Mouse (Mus musculus) urinary bladder, adult 2 months (tissue): ENCODE measurements around the gene Cnmd. TPM values are rescaled to one million over a fixed set of nuclear protein-coding genes. Genes with fewer than 3 reads are reported as not detected.

Experiments
- DNase-seq: peaks from one replicate; pipeline ENCODE4 v3.0.0; 2022; ENCODE audit warnings: low spot score
- polyA plus RNA-seq: library from polyadenylated mRNA; depleted of rRNA; stranded (reverse); fragments of >200 nt; gene quantifications from 2 replicates; pipeline ENCODE4 v1.2.3, GENCODE M21; 2012

Gene Cnmd
- polyA plus RNA-seq, 1 experiment = 1.7 TPM

DNA sequence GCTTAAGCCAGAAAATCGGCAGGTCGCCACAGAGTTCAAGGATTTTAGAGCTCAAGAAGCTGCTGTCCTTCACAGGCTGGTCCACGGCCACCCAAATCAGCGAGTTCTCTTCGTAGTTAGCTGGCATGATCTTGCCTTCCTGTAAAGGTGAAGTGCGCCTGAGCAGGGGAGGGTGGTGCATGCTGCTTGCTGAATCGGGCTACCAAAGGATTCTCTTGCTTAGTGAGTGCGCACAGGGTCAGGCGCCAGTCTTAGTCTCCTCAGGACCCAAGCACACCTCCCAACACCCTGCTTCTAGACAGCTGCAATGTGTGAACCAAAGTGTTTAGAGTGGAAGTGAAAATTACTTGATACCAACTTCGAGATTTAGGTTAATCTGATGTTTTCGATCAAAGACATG is 16.6 kb downstream of the Cnmd start:
- no peak for DNase-seq

DNA sequence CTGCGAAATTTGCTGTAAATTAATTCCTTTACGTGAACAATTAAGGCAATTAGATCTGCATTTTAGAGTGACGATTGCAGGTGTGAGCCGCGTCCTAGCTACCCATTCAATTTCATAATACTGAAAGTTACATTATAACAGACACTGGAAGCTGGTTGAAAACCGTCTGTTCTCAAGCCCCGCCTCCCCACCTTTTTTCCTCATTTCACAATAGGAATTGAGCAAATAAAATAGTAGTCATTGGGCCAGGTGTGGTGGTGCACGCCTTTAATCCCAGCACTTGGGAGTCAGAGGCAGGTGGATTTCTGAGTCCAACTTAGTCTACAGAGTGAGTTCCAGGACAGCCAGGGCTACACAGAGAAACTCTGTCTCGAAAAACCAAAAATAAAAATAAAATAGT is 19.9 kb downstream of the Cnmd start:
- DNase-seq = no peak

DNA sequence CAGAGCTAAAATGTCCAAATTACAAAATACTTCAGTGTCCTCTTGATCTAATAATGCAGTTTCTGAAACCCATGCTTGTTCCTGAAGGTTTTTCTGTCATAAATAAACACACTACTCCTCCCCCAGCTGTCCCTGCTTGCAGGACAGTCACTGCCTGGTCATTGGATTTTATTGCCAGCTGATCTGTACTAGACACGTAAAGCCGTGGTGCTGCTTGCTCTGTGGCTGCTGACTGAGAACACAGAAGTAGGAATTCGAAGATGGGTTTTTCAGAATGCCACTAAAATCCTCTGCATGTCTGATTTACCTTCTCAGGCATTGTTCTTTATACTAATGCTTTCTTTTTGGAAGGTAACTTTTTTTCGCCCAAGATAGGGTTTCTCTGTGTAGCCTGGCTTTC is 25.2 kb downstream of the Cnmd start:
- DNase-seq = no peak

DNA sequence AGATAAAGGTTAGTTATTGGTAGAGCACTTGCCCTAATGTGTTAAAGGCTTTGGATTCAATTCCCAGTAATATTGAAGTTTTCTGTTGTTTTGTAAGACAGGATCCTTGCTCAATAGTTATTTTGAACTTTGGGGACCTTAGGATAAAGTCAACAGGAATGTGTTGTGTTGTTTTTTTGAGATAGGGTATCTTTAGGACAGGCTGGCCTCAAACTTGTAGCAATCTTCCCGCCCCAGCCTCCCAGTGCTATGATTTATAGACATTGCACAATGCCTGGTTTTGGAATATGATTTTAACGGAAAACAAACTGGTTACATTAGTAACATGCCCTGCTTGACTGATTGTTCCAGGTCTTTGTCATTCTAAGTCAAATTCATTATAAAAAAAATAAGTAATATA is 28.8 kb downstream of the Cnmd start:
- no peak for DNase-seq

DNA sequence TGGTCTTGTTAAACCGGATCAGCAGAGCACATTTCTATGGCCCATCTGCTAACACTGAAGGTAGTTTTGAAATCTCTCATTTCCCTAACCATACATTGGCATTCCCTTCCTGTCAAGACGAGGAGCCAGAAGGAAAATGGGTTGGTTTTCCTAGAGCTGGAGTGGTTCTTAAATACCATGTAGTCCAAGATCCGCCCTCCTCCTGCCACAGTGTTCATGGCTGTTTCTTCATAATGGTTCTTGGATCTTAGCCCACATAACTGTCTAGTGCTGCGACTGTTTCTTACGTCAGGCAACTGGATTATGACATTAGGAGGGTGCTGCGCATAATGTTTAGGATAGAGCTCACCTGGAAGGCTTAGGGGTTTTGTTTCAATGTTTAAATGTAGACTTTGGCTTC is 29.6 kb downstream of the Cnmd start:
- DNase-seq = no peak

DNA sequence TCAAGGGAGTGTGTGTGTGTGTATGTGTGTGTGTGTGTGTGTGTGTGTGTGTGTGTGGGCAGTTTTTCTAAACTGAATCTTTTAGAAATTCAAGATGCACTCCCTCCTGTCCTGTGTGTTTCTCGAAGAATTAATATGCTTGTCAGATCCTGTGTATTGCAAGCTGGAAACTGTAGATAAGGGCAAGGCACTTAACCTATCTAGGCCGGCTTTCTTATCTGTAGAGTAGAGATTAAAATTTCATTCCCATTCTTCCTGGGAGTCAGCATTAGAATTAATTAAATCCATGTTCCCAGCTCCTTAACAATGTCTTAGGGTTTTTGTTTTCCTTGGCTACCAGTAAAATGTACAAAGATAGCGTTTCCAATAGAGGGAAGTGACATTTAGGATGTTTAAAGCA is 40.8 kb downstream of the Cnmd start:
- DNase-seq = no peak

DNA sequence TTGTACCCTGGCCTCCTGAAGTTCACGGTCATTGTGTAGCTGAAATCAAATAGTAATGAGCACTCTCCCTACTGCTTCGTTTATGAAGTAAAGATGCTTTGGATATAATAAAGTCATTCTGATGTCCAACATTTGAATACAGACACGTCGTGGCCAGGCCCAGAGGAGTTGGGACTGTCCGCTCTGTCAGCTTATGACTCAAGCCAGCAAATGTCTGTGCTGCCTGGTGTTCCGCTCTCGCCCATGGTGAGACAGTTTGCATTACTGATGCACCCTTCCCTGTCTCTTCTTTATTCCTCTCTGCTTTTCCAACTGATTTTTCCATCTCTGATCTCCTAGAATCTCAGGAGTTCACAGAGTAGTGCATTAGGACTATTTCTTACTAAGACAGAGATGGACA is 42.2 kb downstream of the Cnmd start:
- no peak for DNase-seq

DNA sequence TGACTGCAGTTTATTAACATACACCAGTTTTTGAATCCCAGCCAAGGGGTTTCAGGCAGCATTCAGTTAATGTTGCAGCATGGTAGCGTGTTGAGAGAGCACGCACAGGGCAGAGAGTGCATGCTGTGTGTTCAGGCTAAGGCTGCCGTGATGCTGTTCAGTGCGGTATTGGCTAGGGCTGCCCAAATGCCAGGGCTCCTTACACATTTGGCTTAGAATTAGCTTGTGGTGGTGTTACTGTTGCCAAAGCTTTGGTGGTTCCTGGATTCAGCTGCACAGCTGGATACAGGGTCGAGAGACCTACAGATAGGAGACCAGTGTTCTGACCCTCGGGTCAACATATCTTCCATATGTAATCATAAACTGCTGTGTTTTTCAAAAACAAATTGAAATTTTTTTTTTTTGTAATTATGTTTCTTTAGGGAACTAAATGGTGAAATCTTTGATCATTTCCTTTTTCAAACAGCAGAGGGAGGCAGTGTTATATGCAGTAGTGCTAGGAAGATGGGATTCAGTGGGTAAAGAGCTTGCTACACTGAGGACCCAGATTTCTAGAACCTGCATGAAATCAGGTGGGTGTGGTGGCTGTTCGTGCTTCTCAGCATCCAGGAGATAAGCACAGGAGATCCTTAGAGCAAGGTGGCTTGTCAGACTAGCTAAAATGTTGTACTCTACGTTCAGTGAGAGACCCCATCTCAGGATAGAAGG is 44.7 kb downstream of the Cnmd start:
- no peak for DNase-seq

DNA sequence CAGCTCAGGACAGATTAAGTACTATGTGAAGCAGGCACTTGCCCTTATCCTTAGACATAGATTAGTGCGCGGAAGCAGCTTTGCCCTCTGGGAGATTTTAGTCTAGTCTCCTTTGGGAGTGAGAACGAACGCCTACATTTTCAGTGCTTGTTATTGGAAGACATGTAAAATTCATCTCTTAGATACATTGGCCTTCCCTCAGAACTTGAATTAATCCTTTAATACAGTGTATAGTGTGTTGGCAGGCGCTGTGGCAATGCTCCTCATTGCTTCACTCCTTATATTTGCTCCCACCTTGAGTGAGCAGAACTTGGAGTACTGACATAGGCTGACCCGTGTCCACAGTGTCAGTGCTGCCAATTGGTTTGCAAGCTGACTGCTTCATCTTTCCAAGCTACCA is 53.7 kb downstream of the Cnmd start:
- no peak for DNase-seq

DNA sequence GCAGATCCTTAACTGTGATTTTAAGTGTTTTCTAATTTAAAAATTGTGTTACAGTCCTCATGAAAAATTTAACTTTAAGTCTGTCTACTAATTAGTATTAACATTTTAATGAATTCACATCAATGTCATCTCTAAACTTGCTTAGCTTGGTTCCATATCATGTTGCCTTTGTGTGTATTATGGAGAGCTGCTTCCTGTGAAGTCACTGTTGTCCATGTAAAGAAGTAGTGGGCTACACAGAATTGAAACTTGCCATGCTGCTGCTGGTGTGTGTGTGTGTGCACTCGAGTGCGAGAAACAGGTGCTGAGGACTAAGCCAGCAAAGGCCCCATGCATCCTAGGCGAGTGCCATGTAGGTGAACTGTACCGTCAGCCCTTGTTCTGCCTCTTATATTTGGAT is 54.6 kb downstream of the Cnmd start:
- DNase-seq = no peak

DNA sequence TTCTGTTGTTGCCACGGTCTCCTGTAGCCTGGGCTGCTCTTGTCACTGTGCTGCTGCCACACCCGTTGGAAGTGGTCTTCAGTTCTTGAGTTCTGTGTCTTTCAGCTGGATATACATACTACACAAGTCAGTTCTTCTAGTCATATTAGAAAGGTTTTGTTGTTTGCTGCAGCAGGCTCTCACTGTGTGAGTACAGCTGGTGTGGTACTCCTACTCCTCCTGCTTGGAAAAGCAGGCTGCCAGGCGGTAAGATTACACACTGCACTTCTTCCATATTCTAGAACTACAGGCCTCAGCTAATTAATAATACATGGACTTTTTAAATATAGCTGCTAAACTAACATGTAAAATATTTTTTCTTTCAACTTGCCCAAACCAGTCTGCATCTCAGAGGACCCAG is 55.1 kb downstream of the Cnmd start:
- no peak for DNase-seq

DNA sequence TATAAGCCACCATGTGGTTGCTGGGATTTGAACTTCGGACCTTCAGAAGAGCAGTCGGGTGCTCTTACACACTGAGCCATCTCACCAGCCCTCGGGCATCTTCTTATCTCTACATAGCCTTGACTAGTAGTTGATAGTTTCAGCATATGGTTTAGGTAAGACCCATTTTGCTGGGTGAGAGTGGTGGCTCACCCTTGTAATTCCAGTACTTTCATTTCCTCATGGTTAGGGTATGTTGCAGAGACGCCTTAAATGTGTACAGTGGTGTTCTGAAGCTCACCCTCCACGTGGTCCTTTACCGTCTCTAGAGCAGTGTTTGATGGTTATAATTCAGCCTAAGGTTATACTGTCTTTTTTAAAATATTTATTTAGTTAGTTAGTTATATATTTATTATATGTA is 55.6 kb downstream of the Cnmd start:
- no peak for DNase-seq

DNA sequence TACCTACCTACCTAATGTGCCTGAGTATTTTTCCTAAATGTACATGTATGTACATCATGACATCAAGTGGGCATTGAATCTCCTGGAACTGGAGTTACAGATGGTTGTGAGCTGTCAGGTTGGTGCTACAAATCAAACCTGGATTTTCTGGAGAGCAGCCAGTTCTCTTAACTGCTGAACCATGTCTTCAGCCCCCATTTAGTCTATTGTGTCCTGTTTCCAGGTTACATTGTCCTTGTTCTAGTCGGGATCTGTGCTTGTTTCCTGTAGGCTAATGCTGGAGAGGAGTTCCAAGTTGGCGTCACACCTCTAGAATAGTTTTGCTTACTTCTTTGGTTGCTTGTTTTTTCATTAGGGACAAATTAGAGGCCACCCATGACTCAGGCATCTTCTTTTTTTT is 56.1 kb downstream of the Cnmd start:
- DNase-seq = no peak

DNA sequence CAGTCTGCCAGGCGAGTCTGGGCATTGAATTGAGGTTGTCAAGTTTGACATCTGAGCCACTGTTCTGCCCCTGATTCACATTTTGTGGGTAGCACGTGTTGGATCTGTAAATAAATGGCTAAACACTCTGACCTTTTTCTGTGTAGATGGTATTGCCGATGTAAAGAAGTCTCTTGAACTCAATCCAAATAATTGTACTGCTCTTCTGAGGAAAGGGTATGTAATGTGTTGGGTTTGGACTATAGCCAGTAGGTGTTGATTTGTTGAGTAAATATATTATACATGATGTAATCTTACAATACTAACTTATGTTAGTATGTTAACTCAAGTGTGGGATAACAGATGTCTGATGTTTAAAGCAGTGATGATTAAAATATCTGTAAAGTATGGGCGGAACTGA is 65.4 kb downstream of the Cnmd start:
- DNase-seq = no peak

DNA sequence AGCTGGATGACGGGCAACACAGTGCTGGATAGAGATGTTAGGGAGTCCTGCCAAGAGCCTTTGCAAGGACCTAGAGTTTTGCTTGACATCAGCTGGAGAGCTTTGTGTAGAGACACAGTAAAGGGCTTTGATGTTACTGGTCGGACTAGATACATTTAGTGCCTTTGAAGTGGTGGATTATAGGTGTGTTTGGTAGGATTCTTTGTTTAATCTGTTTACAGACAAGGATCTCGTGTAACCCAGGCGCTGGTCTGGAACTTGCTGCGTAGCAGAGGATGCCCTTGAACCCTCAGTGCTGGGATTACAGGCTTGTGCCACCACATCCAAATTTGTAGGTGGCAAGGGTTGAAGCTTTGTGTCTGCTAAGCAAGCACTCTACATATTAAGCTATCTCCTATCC is 67.9 kb downstream of the Cnmd start:
- no peak for DNase-seq

DNA sequence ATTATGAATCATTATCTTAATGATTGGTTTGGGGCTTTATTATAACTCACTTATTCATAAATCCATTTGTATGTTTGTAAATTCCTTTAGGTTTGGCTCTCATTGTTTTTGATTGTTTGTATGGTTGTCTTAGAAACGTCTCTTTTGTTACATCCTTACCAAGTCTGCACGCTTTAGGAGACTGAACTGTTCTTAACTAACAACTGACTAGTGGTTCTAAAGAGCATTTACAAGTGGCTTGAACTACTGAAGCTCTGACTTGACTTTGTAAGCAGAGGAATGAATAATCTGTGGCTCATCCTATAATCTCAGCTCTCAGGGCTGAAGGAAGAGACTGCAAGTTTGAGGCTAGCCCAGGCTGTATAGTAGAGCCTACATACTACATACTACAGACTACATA is 70.4 kb downstream of the Cnmd start:
- DNase-seq = no peak

DNA sequence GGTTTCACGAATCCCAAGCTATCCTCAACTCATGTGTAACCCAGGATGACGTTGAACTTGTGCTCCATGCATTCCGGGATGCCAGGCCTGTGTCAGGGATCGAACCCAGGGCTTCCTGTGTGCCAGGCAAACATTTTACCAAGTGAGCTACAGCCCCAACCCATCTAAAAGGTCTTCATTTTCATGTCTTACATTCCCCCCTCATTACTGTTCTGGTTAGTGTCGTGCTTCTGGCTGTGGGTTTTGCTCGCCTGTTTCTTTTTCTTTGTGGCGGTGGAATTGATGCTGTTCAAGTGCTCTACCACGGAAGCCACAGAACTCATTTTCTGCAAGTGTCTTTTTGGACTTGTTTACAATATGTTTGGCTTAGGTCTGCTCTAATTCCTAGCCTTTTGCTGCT is 71.1 kb downstream of the Cnmd start:
- no peak for DNase-seq

DNA sequence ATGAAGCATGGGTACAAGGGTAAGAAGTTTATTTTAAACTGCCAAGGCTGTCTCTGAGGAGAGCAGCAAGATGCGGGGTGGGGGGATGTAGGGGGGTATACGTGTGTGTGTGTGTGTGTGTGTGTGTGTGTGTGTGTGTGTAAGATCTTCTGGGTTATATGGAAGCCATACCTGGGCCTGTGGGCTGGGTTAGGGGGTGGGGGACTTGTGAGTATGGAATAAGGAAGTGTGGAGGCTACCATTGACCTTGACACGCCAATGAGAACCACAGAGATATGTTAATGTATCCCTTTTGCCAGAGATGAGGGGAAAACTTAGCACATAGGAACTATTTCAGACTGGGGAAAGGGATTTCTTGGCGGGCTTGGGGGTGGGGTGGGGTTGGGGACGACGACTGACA is 72.6 kb downstream of the Cnmd start:
- DNase-seq = no peak

DNA sequence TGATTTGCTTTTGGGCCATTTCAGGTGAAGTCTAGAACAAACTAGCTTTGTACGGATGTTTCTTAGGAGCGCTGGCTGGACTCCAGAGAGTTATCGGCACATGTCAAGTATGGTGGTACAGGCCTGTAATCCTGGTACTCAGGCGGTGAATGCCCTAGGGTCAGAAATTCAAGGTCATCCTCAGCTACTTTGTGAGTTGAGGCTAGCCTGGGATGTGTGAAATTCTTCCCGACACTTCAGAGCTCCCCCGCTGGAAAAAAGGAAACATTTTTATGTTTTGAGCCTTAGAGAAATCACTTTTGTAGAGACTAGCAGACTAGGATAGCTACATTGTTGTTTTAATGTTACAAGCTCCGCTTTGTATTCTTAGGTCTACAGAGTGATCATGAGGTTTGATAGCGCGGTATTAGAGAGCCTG is 73.4 kb downstream of the Cnmd start:
- DNase-seq = no peak

DNA sequence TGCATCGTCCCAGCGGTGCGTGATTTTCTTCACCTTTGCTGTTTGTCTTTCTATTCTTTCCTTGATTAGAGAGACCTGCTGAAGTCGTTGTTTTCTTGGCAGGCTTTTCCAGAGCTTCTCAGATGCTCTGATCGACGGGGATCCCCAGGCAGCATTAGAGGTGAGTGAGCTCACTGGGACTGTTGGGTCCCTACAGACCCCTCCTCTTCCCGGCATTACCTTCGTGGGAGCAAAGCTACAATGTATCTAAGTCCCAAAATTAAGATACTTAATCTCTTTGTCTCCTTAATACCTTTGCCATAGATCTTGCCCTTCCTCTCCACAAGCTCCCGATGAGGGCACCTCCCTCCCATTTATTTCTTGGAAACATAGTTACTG is 74.1 kb downstream of the Cnmd start:
- DNase-seq = no peak
